Mouse (Mus musculus): ENCODE data around the gene Phf1. TPM values are rescaled to one million over a fixed set of nuclear protein-coding genes. Genes with fewer than 3 reads are reported as not detected.
"Not testable (repeated sequence)": the region's sequence is repeated elsewhere in the genome, so short reads cannot be mapped to it uniquely, and the experiment has no call there.

Phf1 gene
- polyA plus RNA-seq, 1 experiment from 2014 or later, result 7.5 TPM

DNA sequence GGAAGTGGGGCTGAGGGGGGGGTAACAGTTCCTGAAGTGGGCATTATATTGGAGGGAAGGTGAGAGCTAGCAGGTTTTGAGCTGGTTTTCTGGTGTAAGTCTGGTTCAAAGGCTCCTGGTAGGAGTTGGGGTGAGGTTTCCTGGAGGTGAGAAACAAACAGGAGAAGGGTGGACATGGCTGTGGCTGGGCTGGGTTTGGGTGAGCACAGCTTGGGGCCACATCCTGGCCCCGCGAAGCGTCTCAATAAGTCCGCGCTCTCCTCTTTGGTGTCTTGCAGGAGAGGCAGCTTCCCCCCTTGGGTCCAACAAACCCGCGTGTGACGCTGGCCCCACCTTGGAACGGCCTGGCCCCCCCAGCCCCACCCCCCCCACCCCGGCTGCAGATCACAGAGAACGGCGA, 37.4 kb downstream of the Phf1 start:
- no peak overlapping the region for H3K4me3 ChIP-seq (ENCODE audit: low read depth, low read length)
- DNase-seq, result no peak
- H3K9ac ChIP-seq, result no peak overlapping the region
- H3K36me3 ChIP-seq (ENCODE audit: insufficient read depth), result peaks cover 44% of the 10 kb centered on the region
- no peaks in the 10 kb centered on the region for H3K27me3 ChIP-seq (ENCODE audit: insufficient read depth, low read length)
- H3K4me2 ChIP-seq, result no peak overlapping the region
- no peaks in the 10 kb centered on the region for H3K4me1 ChIP-seq (ENCODE audit: insufficient read depth)
- TF ChIP-seq CTCF (IDR thresholded peaks at IDR 0.05; ENCODE audit: low read depth), result no peak
- 68% methylated on average over 12 of the region's 12 CpGs for WGBS
- no peak for ATAC-seq (ENCODE audit: insufficient read depth)
- no peak overlapping the region for H3K27ac ChIP-seq (ENCODE audit: low read depth)
- H3K9me3 ChIP-seq (ENCODE audit: low read depth, low read length), result no peaks in the 10 kb centered on the region

DNA sequence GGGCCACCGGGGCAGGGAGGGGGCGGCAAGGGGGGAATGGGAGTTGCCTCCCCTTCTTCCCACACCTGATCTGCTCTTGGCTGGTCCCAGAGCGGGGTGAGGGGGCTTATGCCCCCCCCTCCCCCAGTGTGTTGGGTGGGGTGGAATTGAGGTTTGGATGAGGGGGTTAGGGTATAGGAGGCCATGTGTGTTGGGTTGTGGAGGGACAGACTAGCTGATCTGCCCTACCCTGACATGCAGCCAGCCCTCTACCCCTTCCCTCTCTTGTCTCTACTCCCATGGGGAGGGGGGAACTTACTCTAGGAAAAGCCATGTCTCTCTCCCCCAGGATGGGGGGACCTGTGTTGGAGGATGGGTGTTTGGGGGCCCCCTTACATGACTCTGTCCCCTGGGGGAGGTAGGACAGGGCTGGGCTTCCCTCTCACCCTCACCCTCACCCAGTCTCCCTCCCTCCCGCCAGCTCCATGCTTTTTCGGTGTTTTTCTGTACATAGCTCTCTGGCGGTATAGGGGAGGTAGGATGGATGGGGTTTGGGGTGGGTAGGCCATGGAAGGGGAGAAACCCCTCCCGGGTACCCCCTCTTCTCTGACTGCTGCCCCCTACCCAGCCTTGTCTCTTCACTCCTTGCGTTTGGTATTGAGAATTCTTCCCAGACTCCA, 38.5 kb downstream of the Phf1 start:
- peaks cover 46% of the 10 kb centered on the region for H3K36me3 ChIP-seq (ENCODE audit: insufficient read depth)
- no peaks in the 10 kb centered on the region for H3K4me1 ChIP-seq (ENCODE audit: insufficient read depth)
- H3K27ac ChIP-seq (ENCODE audit: low read depth), result peak overlapping the region; percentile 67
- ATAC-seq (ENCODE audit: insufficient read depth), result no peak
- peak overlapping the region; percentile 76 for H3K4me3 ChIP-seq (ENCODE audit: low read depth, low read length)
- DNase-seq, result no peak
- no peak for TF ChIP-seq CTCF (IDR thresholded peaks at IDR 0.05; ENCODE audit: low read depth)
- WGBS, result 45% methylated on average over 8 of the region's 8 CpGs
- no peaks in the 10 kb centered on the region for H3K27me3 ChIP-seq (ENCODE audit: insufficient read depth, low read length)
- peak overlapping the region; percentile 92 for H3K4me2 ChIP-seq
- no peaks in the 10 kb centered on the region for H3K9me3 ChIP-seq (ENCODE audit: low read depth, low read length)
- peak overlapping the region; percentile 80 for H3K9ac ChIP-seq

DNA sequence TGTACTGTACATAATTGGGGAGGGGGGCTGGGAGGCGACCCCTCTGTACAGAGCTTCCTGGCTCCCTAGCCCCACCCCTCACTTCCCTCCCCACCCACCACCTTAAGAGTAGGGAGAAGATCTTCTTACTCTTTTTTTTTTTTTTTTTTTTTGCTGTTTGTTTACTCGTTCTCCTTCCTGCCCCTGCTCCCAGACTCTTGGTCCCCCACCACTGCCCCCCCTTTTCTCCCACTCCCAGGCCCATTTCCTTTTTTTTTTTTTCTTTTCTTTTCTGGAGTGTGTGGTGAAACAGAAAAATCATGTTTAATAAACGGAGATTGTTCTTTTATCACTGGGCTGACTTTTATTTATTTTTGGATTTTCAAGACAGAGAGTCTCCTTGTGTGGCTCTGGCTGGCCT, 39.3 kb downstream of the Phf1 start:
- Histone ChIP-seq H3K4me1 (ENCODE audit: insufficient read depth) (no peaks in the 10 kb centered on the region), H3K36me3 (ENCODE audit: insufficient read depth) (peaks cover 43% of the 10 kb centered on the region), H3K4me2 (peak overlapping the region; percentile 92), H3K4me3 (ENCODE audit: low read depth, low read length) (peak overlapping the region; percentile 76), H3K9me3 (ENCODE audit: low read depth, low read length) (no peaks in the 10 kb centered on the region), H3K27ac (ENCODE audit: low read depth) (peak overlapping the region; percentile 88), H3K9ac (peak overlapping the region; percentile 80), H3K27me3 (ENCODE audit: insufficient read depth, low read length) (no peaks in the 10 kb centered on the region)
- ATAC-seq (ENCODE audit: insufficient read depth), result no peak
- DNase-seq, result no peak
- TF ChIP-seq CTCF (IDR thresholded peaks at IDR 0.05; ENCODE audit: low read depth), result no peak
- WGBS, result 0% methylated on average over 3 of the region's 3 CpGs

DNA sequence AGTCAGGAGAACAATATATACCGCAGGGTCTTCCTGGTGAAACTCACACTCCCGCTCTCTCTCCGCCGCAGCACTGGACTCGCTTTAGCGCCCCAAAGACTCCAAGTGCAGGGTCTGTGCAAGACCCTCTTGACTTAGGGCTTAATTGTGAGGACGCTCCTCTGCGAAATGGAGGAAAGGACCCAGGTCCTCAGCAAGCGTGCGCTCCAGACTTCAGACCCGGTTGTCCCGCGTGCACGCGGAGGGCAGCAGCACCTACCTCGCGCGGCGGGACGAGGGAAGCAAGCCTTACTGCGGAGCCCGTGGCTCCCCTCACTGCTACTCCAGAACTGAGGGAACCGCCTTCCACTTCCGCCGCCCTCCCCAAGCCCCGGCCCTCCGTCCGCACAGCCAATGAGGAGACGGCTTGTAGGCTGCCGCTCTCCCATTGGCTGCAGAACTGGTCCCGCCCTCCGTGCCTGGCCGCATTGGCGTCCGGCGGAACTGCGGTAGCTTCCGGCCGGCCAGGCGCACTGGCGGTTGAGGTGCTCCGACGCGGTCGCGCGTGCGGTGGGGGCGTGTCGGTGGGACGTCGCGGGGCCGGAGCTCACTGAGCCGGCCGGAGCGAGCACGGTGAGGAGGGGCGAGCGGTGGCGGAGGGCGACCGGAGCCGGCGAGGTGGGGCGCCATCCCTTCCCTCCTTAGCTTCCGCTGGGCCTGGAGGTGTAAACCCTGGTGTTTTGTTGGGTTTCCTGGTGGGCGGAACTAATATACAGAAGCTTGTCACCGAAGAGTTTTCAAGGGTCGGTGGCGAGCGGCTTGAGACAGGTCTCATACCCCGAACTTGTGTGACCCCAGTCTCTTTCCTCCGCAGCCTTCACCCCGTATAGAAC, 40.1 kb downstream of the Phf1 start, which contains the start of gene Zbtb9:
TSS of gene Zbtb9 (plus strand) at position 465 of the 872 bp plus-strand sequence.
- Histone ChIP-seq H3K4me2 (peak within 1 kb of the TSS; percentile 92), H3K4me1 (ENCODE audit: insufficient read depth) (no peaks in the 10 kb centered on the region), H3K36me3 (ENCODE audit: insufficient read depth) (peaks cover 38% of the 10 kb centered on the region), H3K27me3 (ENCODE audit: insufficient read depth, low read length) (no peaks in the 10 kb centered on the region), H3K4me3 (ENCODE audit: low read depth, low read length) (peak within 1 kb of the TSS; percentile 76), H3K9ac (peak within 1 kb of the TSS; percentile 80), H3K27ac (ENCODE audit: low read depth) (peak within 1 kb of the TSS; percentile 88), H3K9me3 (ENCODE audit: low read depth, low read length) (no peaks in the 10 kb centered on the region)
- peak; percentile 99 for ATAC-seq (ENCODE audit: insufficient read depth)
- under 1% methylated on average over 75 of the region's 75 CpGs for WGBS
- peak; percentile 98 for DNase-seq
- no peak for TF ChIP-seq CTCF (IDR thresholded peaks at IDR 0.05; ENCODE audit: low read depth)

DNA sequence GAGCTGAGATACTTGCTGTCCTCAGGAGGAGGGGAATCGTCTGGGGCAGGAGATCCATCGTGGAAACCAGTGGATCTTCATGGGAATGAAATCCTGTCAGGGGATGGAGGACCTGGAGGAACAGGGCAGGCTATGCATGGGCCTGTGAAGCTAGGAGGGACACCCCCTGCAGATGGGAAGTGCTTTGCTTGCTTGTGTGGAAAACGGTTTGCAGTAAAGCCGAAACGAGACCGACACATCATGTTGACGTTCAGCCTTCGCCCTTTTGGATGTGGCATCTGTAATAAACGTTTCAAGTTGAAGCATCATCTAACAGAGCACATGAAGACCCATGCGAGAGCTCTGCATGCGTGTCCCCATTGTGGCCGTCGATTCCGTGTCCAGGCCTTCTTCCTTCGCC, 41.7 kb downstream of the Phf1 start:
- ATAC-seq (ENCODE audit: insufficient read depth) (no peak), DNase-seq (no peak)
- Histone ChIP-seq H3K9ac (no peak overlapping the region), H3K4me2 (peak overlapping the region; percentile 92), H3K4me3 (ENCODE audit: low read depth, low read length) (no peak overlapping the region), H3K27me3 (ENCODE audit: insufficient read depth, low read length) (no peaks in the 10 kb centered on the region), H3K9me3 (ENCODE audit: low read depth, low read length) (no peaks in the 10 kb centered on the region), H3K4me1 (ENCODE audit: insufficient read depth) (no peaks in the 10 kb centered on the region), H3K27ac (ENCODE audit: low read depth) (no peak overlapping the region), H3K36me3 (ENCODE audit: insufficient read depth) (peaks cover 48% of the 10 kb centered on the region)
- WGBS, result 89% methylated on average over 15 of the region's 15 CpGs
- no peak for TF ChIP-seq CTCF (IDR thresholded peaks at IDR 0.05; ENCODE audit: low read depth)

DNA sequence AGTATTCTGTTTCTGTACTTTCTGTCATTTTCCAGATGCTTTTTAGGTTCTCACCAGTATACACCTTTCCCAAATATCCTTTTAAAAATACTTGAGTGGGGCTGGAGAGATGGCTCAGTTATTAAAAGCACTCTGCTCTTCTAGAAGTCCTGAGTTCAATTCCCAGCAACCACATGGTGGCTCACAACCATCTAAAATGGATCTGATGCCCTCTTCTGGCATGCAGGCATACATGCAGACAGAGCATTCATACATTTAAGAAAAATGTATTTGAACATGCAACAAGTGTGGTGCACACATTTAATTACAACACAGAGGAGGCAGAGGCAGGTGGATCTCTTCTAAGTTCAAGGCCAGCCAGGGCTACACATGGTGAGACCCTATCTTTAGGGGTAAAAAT, 42.6 kb downstream of the Phf1 start:
- no peak overlapping the region for H3K9ac ChIP-seq
- H3K36me3 ChIP-seq (ENCODE audit: insufficient read depth), result peaks cover 51% of the 10 kb centered on the region
- DNase-seq, result no peak
- H3K4me2 ChIP-seq, result no peak overlapping the region
- H3K4me3 ChIP-seq (ENCODE audit: low read depth, low read length), result no peak overlapping the region
- no peaks in the 10 kb centered on the region for H3K9me3 ChIP-seq (ENCODE audit: low read depth, low read length)
- H3K4me1 ChIP-seq (ENCODE audit: insufficient read depth), result no peaks in the 10 kb centered on the region
- H3K27me3 ChIP-seq (ENCODE audit: insufficient read depth, low read length), result no peaks in the 10 kb centered on the region
- no peak for ATAC-seq (ENCODE audit: insufficient read depth)
- TF ChIP-seq CTCF (IDR thresholded peaks at IDR 0.05; ENCODE audit: low read depth), result peak; percentile 41
- no peak overlapping the region for H3K27ac ChIP-seq (ENCODE audit: low read depth)

DNA sequence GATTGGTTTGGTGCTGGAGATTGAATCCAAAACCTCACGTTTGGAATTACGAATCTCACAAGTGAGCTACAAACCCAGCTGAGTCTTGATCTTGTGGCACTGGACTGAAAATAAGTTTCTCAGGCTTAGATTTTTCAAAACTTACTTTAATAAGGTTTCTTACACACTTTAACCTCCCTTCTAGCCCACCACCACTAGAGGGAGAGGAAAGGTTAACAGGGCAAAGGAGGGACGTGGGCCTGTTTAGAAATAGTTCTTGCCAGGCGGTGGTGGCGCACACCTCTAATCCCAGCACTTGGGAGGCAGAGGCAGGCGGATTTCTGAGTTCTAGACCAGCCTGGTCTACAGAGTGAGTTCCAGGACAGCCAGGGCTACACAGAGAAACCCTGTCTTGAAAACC, 44.5 kb downstream of the Phf1 start:
- not testable (repeated sequence) for H3K4me1 ChIP-seq (ENCODE audit: insufficient read depth); DNase-seq; H3K27ac ChIP-seq (ENCODE audit: low read depth); ATAC-seq (ENCODE audit: insufficient read depth); H3K4me3 ChIP-seq (ENCODE audit: low read depth, low read length); H3K27me3 ChIP-seq (ENCODE audit: insufficient read depth, low read length); H3K4me2 ChIP-seq; H3K9me3 ChIP-seq (ENCODE audit: low read depth, low read length); H3K9ac ChIP-seq
- peaks cover 53% of the 10 kb centered on the region for H3K36me3 ChIP-seq (ENCODE audit: insufficient read depth)
- TF ChIP-seq CTCF (IDR thresholded peaks at IDR 0.05; ENCODE audit: low read depth), result peak; percentile 15; the same call in 1 of the 2 replicates
- WGBS, result 83% methylated on average over 6 of the region's 6 CpGs
